Mouse (Mus musculus): ENCODE results near the gene Chgb. TPM values are rescaled to one million over a fixed set of nuclear protein-coding genes. Genes with fewer than 3 reads are reported as not detected.

The Chgb gene
- polyA plus RNA-seq, 1 experiment from 2014 or later: 0.53 TPM

DNA sequence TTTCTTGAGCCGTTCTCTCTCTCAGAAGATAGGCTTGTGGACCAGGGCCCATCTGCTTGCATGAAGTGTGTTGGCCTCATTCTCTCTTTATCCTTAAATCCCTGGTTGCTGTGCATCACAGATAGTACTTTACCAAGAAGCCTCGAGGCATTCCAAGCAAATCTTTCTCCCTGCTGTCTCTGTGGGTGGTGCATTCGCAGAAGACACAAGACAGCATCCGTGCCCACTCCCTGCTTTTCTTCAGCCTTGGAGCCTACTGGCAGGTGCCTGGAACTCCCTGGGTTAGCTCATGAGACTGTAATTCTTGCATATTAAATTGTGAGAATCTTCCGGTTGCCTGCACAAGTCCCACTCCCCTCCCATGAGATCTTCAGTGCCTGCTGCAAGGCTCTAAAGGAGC lies 23.2 kb upstream of the Chgb start:
- H3K9ac ChIP-seq: no peak overlapping the region
- no peak for ATAC-seq (ENCODE audit: extremely low read depth, insufficient number of reproducible peaks, low FRiP score, low TSS enrichment)
- no peaks in the 10 kb centered on the region for H3K9me3 ChIP-seq
- H3K27me3 ChIP-seq (replicated peaks): no peaks in the 10 kb centered on the region
- H3K4me1 ChIP-seq: peaks cover 12% of the 10 kb centered on the region
- no peak overlapping the region for H3K27ac ChIP-seq (replicated peaks)
- no peaks in the 10 kb centered on the region for H3K36me3 ChIP-seq
- WGBS: 66% methylated on average over 5 of the region's 5 CpGs
- no peak overlapping the region for H3K4me3 ChIP-seq
- H3K4me2 ChIP-seq: no peak overlapping the region

DNA sequence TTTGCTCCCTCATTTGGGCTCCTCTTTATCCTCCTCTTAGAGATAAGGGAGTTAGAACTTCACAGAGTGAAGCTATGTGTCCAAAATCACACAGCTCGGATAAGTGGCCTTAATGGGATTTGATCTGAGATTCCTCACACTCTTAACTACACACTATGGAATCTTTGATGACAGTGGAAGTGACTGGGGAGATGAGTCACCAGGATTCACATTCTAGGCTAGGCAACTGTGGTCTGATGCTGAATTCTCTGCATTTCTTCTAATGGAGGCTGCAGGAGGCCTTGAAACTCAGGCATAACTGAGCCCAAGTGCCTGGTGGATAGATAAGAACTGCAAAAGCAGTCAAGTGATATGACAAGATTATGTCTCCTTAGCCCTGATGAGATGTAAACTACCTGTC lies 10.3 kb upstream of the Chgb start:
- WGBS: 15% methylated on average over 1 of the region's 1 CpGs
- no peaks in the 10 kb centered on the region for H3K9me3 ChIP-seq

DNA sequence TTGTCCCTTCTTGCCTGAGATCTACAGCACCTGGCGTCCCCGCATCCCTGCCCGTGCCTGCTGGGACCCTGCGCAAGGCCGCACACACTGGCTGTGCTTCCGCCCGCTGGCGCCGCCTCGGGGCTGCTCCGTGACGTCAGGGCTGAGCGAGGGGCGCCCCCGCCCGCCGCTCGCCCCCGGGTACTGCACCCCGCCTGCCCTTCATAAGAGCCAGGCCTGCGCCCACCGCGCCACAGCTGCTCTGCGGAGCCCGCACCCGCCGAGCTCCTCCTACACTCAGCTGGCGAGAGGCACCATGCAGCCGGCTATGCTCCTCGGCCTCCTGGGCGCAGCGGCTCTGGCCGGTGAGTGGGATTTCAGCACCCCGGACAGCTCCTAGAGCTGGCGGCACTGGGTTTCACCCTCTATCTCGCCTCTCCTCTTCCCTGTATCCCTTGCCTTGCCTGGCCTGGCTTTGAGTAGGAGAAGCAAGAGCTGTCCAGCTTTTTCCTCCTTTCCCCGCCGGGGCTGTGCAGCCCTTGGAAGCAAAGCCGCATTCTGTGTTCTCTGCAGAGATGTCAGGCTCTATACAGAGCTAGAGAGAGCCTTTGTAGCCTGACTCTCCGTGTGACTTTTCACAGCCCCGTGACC lies 476 bp downstream of the Chgb start:
- H3K36me3 ChIP-seq: no peaks in the 10 kb centered on the region
- H3K4me1 ChIP-seq: peaks cover 5% of the 10 kb centered on the region
- no peak overlapping the region for H3K27ac ChIP-seq (replicated peaks)
- no peaks in the 10 kb centered on the region for H3K9me3 ChIP-seq
- peak overlapping the region; percentile 83 for H3K4me2 ChIP-seq
- WGBS: 2% methylated on average over 30 of the region's 41 CpGs
- peak; percentile 87 for ATAC-seq (ENCODE audit: extremely low read depth, insufficient number of reproducible peaks, low FRiP score, low TSS enrichment)
- 0 out of 2 replicates have a peak overlapping the region, but pooled peaks have one; percentile 10 for H3K9ac ChIP-seq
- peaks cover 23% of the 10 kb centered on the region for H3K27me3 ChIP-seq (replicated peaks)
- peak overlapping the region; percentile 52 for H3K4me3 ChIP-seq

More for the DNA sequence above, 10.3 kb upstream of the Chgb start:
- no peak overlapping the region for H3K4me2 ChIP-seq
- H3K4me1 ChIP-seq: no peaks in the 10 kb centered on the region
- no peaks in the 10 kb centered on the region for H3K27me3 ChIP-seq (replicated peaks)
- H3K9ac ChIP-seq: no peak overlapping the region
- H3K27ac ChIP-seq (replicated peaks): no peak overlapping the region
- ATAC-seq (ENCODE audit: extremely low read depth, insufficient number of reproducible peaks, low FRiP score, low TSS enrichment): no peak
- no peaks in the 10 kb centered on the region for H3K36me3 ChIP-seq
- H3K4me3 ChIP-seq: no peak overlapping the region

DNA sequence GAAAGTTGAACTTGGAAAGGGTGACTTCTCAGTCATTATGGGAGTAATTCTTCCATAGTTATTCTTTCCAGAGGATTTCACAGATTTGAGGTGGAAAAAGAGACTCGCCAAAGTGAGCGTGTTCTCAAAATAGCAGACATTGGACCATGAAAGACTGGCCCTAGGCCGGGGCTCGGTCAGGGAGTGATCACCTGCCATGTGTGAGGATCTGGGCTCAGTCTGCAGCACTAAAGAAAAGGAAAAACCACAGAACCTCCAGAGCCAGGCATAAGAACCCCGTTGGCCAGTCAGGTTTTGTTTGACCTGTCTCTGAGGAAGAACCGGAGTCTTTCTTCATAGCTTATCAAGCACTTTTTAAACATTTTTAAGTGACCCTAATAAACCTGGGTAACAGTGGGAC lies 3.0 kb downstream of the Chgb start:
- no peaks in the 10 kb centered on the region for H3K9me3 ChIP-seq
- no peak overlapping the region for H3K9ac ChIP-seq
- 69% methylated on average over 6 of the region's 6 CpGs for WGBS
- peaks cover 5% of the 10 kb centered on the region for H3K4me1 ChIP-seq
- H3K36me3 ChIP-seq: no peaks in the 10 kb centered on the region
- no peak overlapping the region for H3K4me3 ChIP-seq
- ATAC-seq (ENCODE audit: extremely low read depth, insufficient number of reproducible peaks, low FRiP score, low TSS enrichment): no peak
- H3K27me3 ChIP-seq (replicated peaks): peaks cover 23% of the 10 kb centered on the region
- no peak overlapping the region for H3K27ac ChIP-seq (replicated peaks)
- H3K4me2 ChIP-seq: no peak overlapping the region

DNA sequence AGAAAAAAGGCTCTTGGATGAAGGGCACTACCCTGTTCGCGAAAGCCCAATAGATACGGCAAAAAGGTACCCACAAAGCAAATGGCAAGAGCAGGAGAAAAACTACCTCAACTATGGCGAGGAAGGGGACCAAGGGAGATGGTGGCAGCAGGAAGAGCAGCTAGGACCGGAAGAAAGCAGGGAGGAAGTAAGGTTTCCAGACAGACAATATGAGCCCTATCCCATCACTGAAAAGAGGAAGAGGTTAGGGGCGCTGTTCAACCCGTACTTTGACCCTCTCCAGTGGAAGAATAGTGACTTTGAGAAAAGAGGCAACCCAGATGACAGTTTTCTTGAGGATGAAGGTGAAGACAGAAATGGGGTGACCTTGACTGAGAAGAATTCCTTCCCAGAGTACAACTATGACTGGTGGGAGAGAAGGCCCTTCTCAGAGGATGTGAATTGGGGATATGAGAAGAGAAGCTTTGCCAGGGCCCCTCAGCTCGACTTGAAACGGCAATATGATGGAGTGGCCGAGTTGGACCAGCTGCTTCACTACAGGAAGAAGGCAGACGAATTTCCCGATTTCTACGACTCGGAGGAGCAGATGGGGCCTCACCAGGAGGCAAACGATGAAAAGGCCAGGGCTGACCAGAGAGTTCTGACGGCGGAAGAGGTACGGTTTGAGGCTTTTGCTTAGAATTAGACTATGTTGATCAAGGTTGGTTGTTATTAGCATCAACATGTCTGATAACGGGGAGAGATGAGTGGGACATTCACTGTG lies 12.5 kb downstream of the Chgb start:
- no peak for ATAC-seq (ENCODE audit: extremely low read depth, insufficient number of reproducible peaks, low FRiP score, low TSS enrichment)
- Histone ChIP-seq H3K4me2 (no peak overlapping the region), H3K9me3 (no peaks in the 10 kb centered on the region), H3K4me1 (no peaks in the 10 kb centered on the region), H3K4me3 (no peak overlapping the region), H3K9ac (no peak overlapping the region), H3K27me3 (replicated peaks) (no peaks in the 10 kb centered on the region), H3K27ac (replicated peaks) (no peak overlapping the region), H3K36me3 (no peaks in the 10 kb centered on the region)
- 80% methylated on average over 19 of the region's 19 CpGs for WGBS

DNA sequence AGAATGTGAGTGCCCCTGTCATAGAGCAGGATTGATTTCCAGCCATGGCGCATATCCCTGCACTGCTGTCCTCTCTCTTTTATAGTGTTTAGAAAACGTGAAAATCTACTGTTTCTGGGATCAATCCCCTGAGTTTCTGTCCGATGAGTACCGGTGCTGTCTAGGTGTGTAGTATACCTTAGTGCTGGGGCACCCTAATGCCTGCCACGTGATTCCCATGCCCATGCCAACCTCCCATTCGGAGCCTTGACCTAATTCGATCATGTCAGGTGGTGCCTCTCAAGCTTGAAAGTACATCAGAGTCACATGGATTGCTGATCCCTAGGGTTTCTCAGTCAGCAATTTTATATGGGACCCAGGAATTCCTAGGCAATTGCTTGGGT lies 13.1 kb downstream of the Chgb start:
- H3K36me3 ChIP-seq: no peaks in the 10 kb centered on the region
- no peak overlapping the region for H3K4me3 ChIP-seq
- 75% methylated on average over 7 of the region's 7 CpGs for WGBS
- no peak for ATAC-seq (ENCODE audit: extremely low read depth, insufficient number of reproducible peaks, low FRiP score, low TSS enrichment)
- no peaks in the 10 kb centered on the region for H3K9me3 ChIP-seq
- H3K4me2 ChIP-seq: no peak overlapping the region
- no peaks in the 10 kb centered on the region for H3K27me3 ChIP-seq (replicated peaks)
- no peak overlapping the region for H3K27ac ChIP-seq (replicated peaks)
- H3K4me1 ChIP-seq: no peaks in the 10 kb centered on the region
- H3K9ac ChIP-seq: no peak overlapping the region

DNA sequence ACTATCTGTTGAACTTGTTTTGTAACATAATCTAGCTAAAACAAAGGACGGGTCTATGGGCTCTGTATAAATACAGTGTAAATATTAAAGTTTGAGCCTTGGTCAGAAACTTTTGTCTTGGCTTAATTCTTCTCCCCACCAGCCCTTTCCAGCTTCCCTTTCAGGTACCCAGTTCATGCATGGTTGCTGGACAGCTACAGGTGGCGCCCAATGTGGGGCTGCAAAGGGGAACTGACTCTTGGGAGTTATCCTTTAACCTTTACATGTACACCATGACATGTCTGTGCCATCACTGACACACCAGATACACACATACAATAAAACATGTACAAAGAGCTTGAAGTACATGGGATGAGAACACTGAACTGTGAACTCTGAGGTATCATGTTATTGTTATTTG lies 21.9 kb downstream of the Chgb start:
- H3K4me2 ChIP-seq: no peak overlapping the region
- no peaks in the 10 kb centered on the region for H3K27me3 ChIP-seq (replicated peaks)
- H3K27ac ChIP-seq (replicated peaks): no peak overlapping the region
- H3K4me3 ChIP-seq: no peak overlapping the region
- ATAC-seq (ENCODE audit: extremely low read depth, insufficient number of reproducible peaks, low FRiP score, low TSS enrichment): no peak
- peaks cover 50% of the 10 kb centered on the region for H3K36me3 ChIP-seq
- no peaks in the 10 kb centered on the region for H3K9me3 ChIP-seq
- no peak overlapping the region for H3K9ac ChIP-seq
- WGBS: 83% methylated on average over 2 of the region's 2 CpGs
- no peaks in the 10 kb centered on the region for H3K4me1 ChIP-seq

DNA sequence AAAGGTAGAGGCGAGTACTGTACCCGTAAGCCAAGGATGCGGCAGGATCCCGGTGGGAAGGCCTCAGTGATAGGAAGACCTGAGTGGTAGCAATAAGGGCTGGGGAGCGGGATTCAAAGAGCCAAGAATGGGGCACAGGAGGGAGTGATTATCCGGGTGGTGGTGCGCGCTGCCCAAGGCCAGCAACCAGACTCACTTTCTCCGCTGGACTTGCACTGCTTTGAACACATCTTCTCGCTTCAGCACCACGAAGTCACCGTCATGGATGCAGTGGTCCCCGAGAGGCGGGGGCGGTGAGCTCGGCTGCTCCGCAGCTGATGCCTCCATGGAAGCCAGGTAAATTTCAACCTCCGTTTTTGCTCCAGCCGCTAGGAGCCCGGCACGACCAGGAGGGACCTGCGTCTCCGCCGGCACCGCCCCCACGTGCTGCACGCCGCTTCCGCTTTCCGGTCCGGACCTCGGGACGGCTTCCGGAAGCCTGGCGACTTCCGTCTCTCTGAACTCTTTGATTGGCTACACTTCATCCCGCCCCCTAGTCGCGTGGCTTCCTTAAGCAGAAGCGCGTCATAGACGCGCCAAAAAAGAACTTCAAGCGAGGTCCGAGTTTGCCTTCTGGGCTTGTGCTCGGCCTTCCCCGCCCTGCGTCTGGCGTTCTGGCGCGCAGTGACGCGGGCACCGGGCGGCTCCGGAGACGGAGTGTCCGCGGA lies 34.7 kb downstream of the Chgb start, which contains the start of the genes Trmt6 and Mcm8:
Gene Trmt6 (minus strand): TSS at position 448 of the 707 bp plus-strand sequence.
Gene Mcm8 (plus strand): TSS at position 534 of the 707 bp plus-strand sequence.
- H3K36me3 ChIP-seq: peaks cover 30% of the 10 kb centered on the region
- H3K27me3 ChIP-seq (replicated peaks): no peaks in the 10 kb centered on the region
- peak within 1 kb of the TSS; percentile 71 for H3K27ac ChIP-seq (replicated peaks)
- peaks cover 20% of the 10 kb centered on the region for H3K4me1 ChIP-seq
- H3K4me2 ChIP-seq: peak within 1 kb of the TSS; percentile 93
- no peaks in the 10 kb centered on the region for H3K9me3 ChIP-seq
- H3K4me3 ChIP-seq: peak within 1 kb of the TSS; percentile 90
- under 1% methylated on average over 59 of the region's 59 CpGs for WGBS
- ATAC-seq (ENCODE audit: extremely low read depth, insufficient number of reproducible peaks, low FRiP score, low TSS enrichment): peak; percentile 93
- peak within 1 kb of the TSS; percentile 90 for H3K9ac ChIP-seq

DNA sequence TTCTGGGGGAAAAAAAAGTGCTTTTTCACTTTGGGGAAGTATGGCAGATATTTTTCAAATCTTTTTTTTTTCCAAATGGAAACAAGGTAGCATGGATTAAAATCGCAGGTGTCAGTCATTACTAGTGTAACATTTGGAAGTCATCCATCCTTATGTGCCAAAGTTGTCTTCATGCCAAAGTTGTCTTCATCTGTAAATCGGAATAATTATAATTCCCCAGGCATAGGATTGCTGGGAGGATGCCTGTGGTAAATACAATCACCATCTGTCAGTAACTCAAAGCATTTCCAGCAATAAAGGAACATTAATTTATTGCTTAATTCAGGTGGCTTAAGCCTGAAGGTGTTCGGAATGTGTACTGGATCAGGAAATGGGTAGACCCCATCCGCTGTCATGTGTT lies 60.0 kb downstream of the Chgb start:
- no peak for ATAC-seq (ENCODE audit: extremely low read depth, insufficient number of reproducible peaks, low FRiP score, low TSS enrichment)
- WGBS: 91% methylated on average over 4 of the region's 4 CpGs

More for the DNA sequence above, 60.0 kb downstream of the Chgb start:
- Histone ChIP-seq H3K4me2 (no peak overlapping the region), H3K9me3 (no peaks in the 10 kb centered on the region), H3K4me3 (no peak overlapping the region), H3K9ac (no peak overlapping the region), H3K36me3 (peaks cover 32% of the 10 kb centered on the region), H3K27ac (replicated peaks) (no peak overlapping the region), H3K27me3 (replicated peaks) (no peaks in the 10 kb centered on the region), H3K4me1 (no peaks in the 10 kb centered on the region)

Data from heart, embryonic 13.5 days (tissue).